Mouse (Mus musculus): ENCODE data around the gene Ptbp2.

- no peak for TF ChIP-seq GATA1 (IDR thresholded peaks at IDR 0.05; ENCODE audit: low read length)
- no peak for TF ChIP-seq TAL1 (IDR thresholded peaks at IDR 0.05; ENCODE audit: low read length)
Measured at GRCm38 (mm10) chr3:119780876-119781275, 3.4 kb downstream of the Ptbp2 start.
